Mouse (Mus musculus) megakaryocyte-erythroid progenitor cell, adult 5-6 weeks (primary cell): ENCODE results near the gene B3galt4. TPM values are rescaled to one million over a fixed set of nuclear protein-coding genes. Genes with fewer than 3 reads are reported as not detected.

Experiments used
- ATAC-seq: replicated peaks from 2 replicates; pipeline ENCODE4 v1.8.0; 2016; ENCODE audit warnings: mild to moderate bottlenecking, inconsistent platforms; ENCODE audit not compliant: severe bottlenecking, poor library complexity, low FRiP score, low TSS enrichment
- total RNA-seq, 2 experiments: library from RNA; stranded (forward) in 1 of 2; stranded (reverse) in 1 of 2; fragments of 200-1000, 215-1000 nt in 1 of 2; fragments of >200 nt in 1 of 2; fragmentation: Nextera tagmentation in 1 of 2; gene quantifications; 2 replicates each; pipeline ENCODE4 v1.2.3; 2014 to 2017

B3galt4 gene
- total RNA-seq, 2 experiments from 2014 or later, result 0.90 TPM; not detected in 1

GRCm38 (mm10) chr17:33948905-33949537, 2.3 kb downstream of the B3galt4 start:
- no peak for ATAC-seq

GRCm38 (mm10) chr17:33948090-33948904, 3.0 kb downstream of the B3galt4 start:
- no peak for ATAC-seq

GRCm38 (mm10) chr17:33947430-33948089, 3.7 kb downstream of the B3galt4 start:
- ATAC-seq, result no peak

GRCm38 (mm10) chr17:33943454-33943853, 7.8 kb downstream of the B3galt4 start:
- no peak for ATAC-seq

- ATAC-seq, result no peak
Observed at GRCm38 (mm10) chr17:33941381-33941780, 9.9 kb downstream of the B3galt4 start.

- no peak for ATAC-seq
Observed at GRCm38 (mm10) chr17:33940981-33941380, 10.3 kb downstream of the B3galt4 start.

GRCm38 (mm10) chr17:33940206-33940805, 11.0 kb downstream of the B3galt4 start, which contains the start of the genes Pfdn6 and Wdr46:
Gene Pfdn6 (minus strand): TSS chr17:33940343.
Gene Wdr46 (plus strand): TSS chr17:33940660.
- ATAC-seq, result peak; percentile 84

- no peak for ATAC-seq
Observed at GRCm38 (mm10) chr17:33938783-33939182, 12.5 kb downstream of the B3galt4 start.

- no peak for ATAC-seq
Observed at GRCm38 (mm10) chr17:33936993-33937392, 14.3 kb downstream of the B3galt4 start.

GRCm38 (mm10) chr17:33935422-33936055, 15.7 kb downstream of the B3galt4 start:
- no peak for ATAC-seq

- no peak for ATAC-seq
Observed at GRCm38 (mm10) chr17:33932970-33933369, 18.3 kb downstream of the B3galt4 start.

- ATAC-seq, result no peak
Observed at GRCm38 (mm10) chr17:33932448-33932847, 18.8 kb downstream of the B3galt4 start.

GRCm38 (mm10) chr17:33931947-33932346, 19.3 kb downstream of the B3galt4 start:
- ATAC-seq, result no peak

GRCm38 (mm10) chr17:33931159-33931866, 20.0 kb downstream of the B3galt4 start:
- no peak for ATAC-seq

GRCm38 (mm10) chr17:33930280-33931158, 20.8 kb downstream of the B3galt4 start:
- ATAC-seq, result peak; percentile 31; the same call in 1 of the 2 replicates

- peak; percentile 66 for ATAC-seq
Observed at GRCm38 (mm10) chr17:33929371-33930279, 21.7 kb downstream of the B3galt4 start, which contains the start of gene Rgl2. Gene Rgl2 (plus strand): TSS chr17:33929543.
